Mouse (Mus musculus) heart, adult 2 months (tissue): ENCODE measurements at regions not wholly inside any gene's neighbourhood (a gene's known extent, or its start where the extent isn't known, plus 50 kb on each side); places are given as distances from the start of the nearest gene placed in this dataset.

Experiments
- CTCF ChIP-seq: fragments of 200-600 bp; IDR thresholded peaks from 2 replicates; pipeline ENCODE4 v1.8.1; 2022; ENCODE audit warnings: antibody characterized with exemption, mild to moderate bottlenecking, moderate library complexity
- EP300 ChIP-seq: fragments of 200-500 bp; IDR thresholded peaks from 2 replicates; pipeline ENCODE4 v1.6.1; 2011; ENCODE audit warnings: low read depth, low read length, control low read depth; ENCODE audit not compliant: insufficient read depth
- POLR2A ChIP-seq: fragments of 200-500 bp; IDR thresholded peaks from 2 replicates; pipeline ENCODE4 v1.6.1; 2011; ENCODE audit warnings: mild to moderate bottlenecking, low read depth, low read length, control low read depth; ENCODE audit not compliant: insufficient read depth

DNA sequence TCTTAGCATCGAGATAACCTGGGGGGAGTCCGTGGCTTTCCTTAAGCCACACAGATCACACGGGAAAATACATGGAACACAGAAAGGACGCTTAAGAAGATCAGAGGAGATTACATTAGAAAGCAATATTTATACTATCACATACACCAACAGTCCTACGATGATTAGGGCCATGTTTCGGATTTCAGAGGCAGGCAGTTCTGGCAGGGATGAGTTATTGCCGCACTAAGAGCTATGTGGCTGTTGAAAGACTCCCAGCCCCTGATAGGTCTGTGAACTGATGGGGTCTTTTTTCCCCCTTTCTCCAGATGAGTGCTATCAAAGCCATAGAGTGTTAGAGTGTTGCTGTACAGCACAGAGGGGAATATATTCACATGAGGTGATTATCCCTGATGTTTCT is 358.6 kb upstream of the Hand2 start:
- TF ChIP-seq POLR2A, result no peak
- no peak for TF ChIP-seq CTCF
- no peak for TF ChIP-seq EP300
